Mouse (Mus musculus): ENCODE results near the gene Grk6. TPM values are rescaled to one million over a fixed set of nuclear protein-coding genes. Genes with fewer than 3 reads are reported as not detected.

Gene Grk6
- total RNA-seq (2014; rRNA removed) (79.5 and 88.2 TPM in 2 replicates), polyA plus RNA-seq (2015; fragmentation: Nextera tagmentation; extraction: Ambion mirVana) (38.5 and 40.8 TPM in 2 replicates)

GRCm38 (mm10) chr13:55444937-55445315, at the start of gene Grk6:
Gene Grk6 (plus strand): TSS chr13:55445072.
- 1% methylated on average over 30 of the region's 35 CpGs for WGBS
- peak; percentile 95 for ATAC-seq
- Histone ChIP-seq H3K4me1 (ENCODE audit: insufficient read depth) (no peaks in the 10 kb centered on the region; the same call in 1 of the 2 replicates), H3K9ac (peak within 1 kb of the TSS; percentile 81), H3K27me3 (ENCODE audit: insufficient read depth, low read length) (no peaks in the 10 kb centered on the region), H3K9me3 (ENCODE audit: low read length) (no peaks in the 10 kb centered on the region), H3K4me2 (ENCODE audit: low read depth) (peak within 1 kb of the TSS; percentile 84), H3K4me3 (ENCODE audit: low read depth, low read length) (peak within 1 kb of the TSS; percentile 86), H3K36me3 (ENCODE audit: insufficient read depth) (no peaks in the 10 kb centered on the region), H3K27ac (ENCODE audit: low read depth, low read length) (peak within 1 kb of the TSS; percentile 93)
- DNase-seq: peak; percentile 100
- TF ChIP-seq CTCF (IDR thresholded peaks at IDR 0.05; ENCODE audit: low read depth): no peak

GRCm38 (mm10) chr13:55398088-55398487, 46.8 kb upstream of the Grk6 start, which contains the start of gene Slc34a1:
Gene Slc34a1 (plus strand): TSS chr13:55398187.
- 90% methylated on average over 1 of the region's 1 CpGs for WGBS
- no peak within 1 kb of the TSS for H3K9ac ChIP-seq

GRCm38 (mm10) chr13:55399300-55400038, 45.4 kb upstream of the Grk6 start:
- H3K9me3 ChIP-seq (ENCODE audit: low read length): no peaks in the 10 kb centered on the region
- DNase-seq (no peak), ATAC-seq (no peak)
- no peaks in the 10 kb centered on the region for H3K4me1 ChIP-seq (ENCODE audit: insufficient read depth)
- whole genome bisulfite sequencing: 68% methylated on average over 5 of the region's 5 CpGs
- H3K9ac ChIP-seq: no peak overlapping the region
- TF ChIP-seq CTCF (IDR thresholded peaks at IDR 0.05; ENCODE audit: low read depth): no peak
- H3K27ac ChIP-seq (ENCODE audit: low read depth, low read length): no peak overlapping the region
- no peak overlapping the region for H3K4me2 ChIP-seq (ENCODE audit: low read depth)
- H3K4me3 ChIP-seq (ENCODE audit: low read depth, low read length): no peak overlapping the region
- no peaks in the 10 kb centered on the region for H3K27me3 ChIP-seq (ENCODE audit: insufficient read depth, low read length)
- no peaks in the 10 kb centered on the region for H3K36me3 ChIP-seq (ENCODE audit: insufficient read depth)

More at GRCm38 (mm10) chr13:55398088-55398487, 46.8 kb upstream of the Grk6 start, which contains the start of gene Slc34a1:
- Histone ChIP-seq H3K4me1 (ENCODE audit: insufficient read depth) (no peaks in the 10 kb centered on the region), H3K36me3 (ENCODE audit: insufficient read depth) (no peaks in the 10 kb centered on the region), H3K4me3 (ENCODE audit: low read depth, low read length) (no peak within 1 kb of the TSS), H3K4me2 (ENCODE audit: low read depth) (no peak within 1 kb of the TSS), H3K27me3 (ENCODE audit: insufficient read depth, low read length) (no peaks in the 10 kb centered on the region), H3K9me3 (ENCODE audit: low read length) (no peaks in the 10 kb centered on the region), H3K27ac (ENCODE audit: low read depth, low read length) (no peak within 1 kb of the TSS)
- no peak for TF ChIP-seq CTCF (IDR thresholded peaks at IDR 0.05; ENCODE audit: low read depth)
- DNase-seq: no peak
- no peak for ATAC-seq

GRCm38 (mm10) chr13:55400039-55400346, 44.9 kb upstream of the Grk6 start:
- Histone ChIP-seq H3K27me3 (ENCODE audit: insufficient read depth, low read length) (no peaks in the 10 kb centered on the region), H3K36me3 (ENCODE audit: insufficient read depth) (no peaks in the 10 kb centered on the region), H3K27ac (ENCODE audit: low read depth, low read length) (no peak overlapping the region), H3K9ac (no peak overlapping the region), H3K9me3 (ENCODE audit: low read length) (no peaks in the 10 kb centered on the region), H3K4me1 (ENCODE audit: insufficient read depth) (no peaks in the 10 kb centered on the region), H3K4me3 (ENCODE audit: low read depth, low read length) (no peak overlapping the region), H3K4me2 (ENCODE audit: low read depth) (no peak overlapping the region)
- no peak for DNase-seq
- 85% methylated on average over 1 of the region's 1 CpGs for WGBS
- ATAC-seq: no peak
- TF ChIP-seq CTCF (IDR thresholded peaks at IDR 0.05; ENCODE audit: low read depth): no peak

GRCm38 (mm10) chr13:55403266-55403665, 41.6 kb upstream of the Grk6 start:
- no peak for DNase-seq
- Histone ChIP-seq H3K4me3 (ENCODE audit: low read depth, low read length) (no peak overlapping the region), H3K4me2 (ENCODE audit: low read depth) (no peak overlapping the region), H3K9me3 (ENCODE audit: low read length) (no peaks in the 10 kb centered on the region), H3K9ac (no peak overlapping the region), H3K4me1 (ENCODE audit: insufficient read depth) (peaks cover 5% of the 10 kb centered on the region; the same call in 1 of the 2 replicates), H3K27me3 (ENCODE audit: insufficient read depth, low read length) (no peaks in the 10 kb centered on the region), H3K27ac (ENCODE audit: low read depth, low read length) (no peak overlapping the region), H3K36me3 (ENCODE audit: insufficient read depth) (no peaks in the 10 kb centered on the region)
- no peak for ATAC-seq
- no peak for TF ChIP-seq CTCF (IDR thresholded peaks at IDR 0.05; ENCODE audit: low read depth)
- WGBS: 69% methylated on average over 7 of the region's 7 CpGs

GRCm38 (mm10) chr13:55403935-55404852, 40.7 kb upstream of the Grk6 start:
- Histone ChIP-seq H3K36me3 (ENCODE audit: insufficient read depth) (no peaks in the 10 kb centered on the region), H3K27ac (ENCODE audit: low read depth, low read length) (peak overlapping the region; percentile 4; the same call in 1 of the 2 replicates), H3K27me3 (ENCODE audit: insufficient read depth, low read length) (no peaks in the 10 kb centered on the region), H3K4me2 (ENCODE audit: low read depth) (no peak overlapping the region), H3K4me3 (ENCODE audit: low read depth, low read length) (no peak overlapping the region), H3K4me1 (ENCODE audit: insufficient read depth) (peaks cover 5% of the 10 kb centered on the region; the same call in 1 of the 2 replicates), H3K9ac (no peak overlapping the region), H3K9me3 (ENCODE audit: low read length) (no peaks in the 10 kb centered on the region)
- no peak for ATAC-seq
- WGBS: 38% methylated on average over 15 of the region's 15 CpGs
- no peak for TF ChIP-seq CTCF (IDR thresholded peaks at IDR 0.05; ENCODE audit: low read depth)
- peak; percentile 35 for DNase-seq
